Mouse (Mus musculus) embryo, embryonic 9.5 days (tissue): Measurements from ENCODE around the gene Rnf34.
A peak's percentile ranks its signal among the peaks of the same experiment; 100 is the strongest.

Source experiments
- DNase-seq: peaks from one replicate; pipeline ENCODE4 v3.0.0-alpha.2; 2017; ENCODE audit errors: extremely low spot score

Gene Rnf34

GRCm38 (mm10) chr5:122849521-122850318, at the start of gene Rnf34:
TSS of gene Rnf34 (plus strand) at chr5:122850048.
- DNase-seq = peak; percentile 99

DNA sequence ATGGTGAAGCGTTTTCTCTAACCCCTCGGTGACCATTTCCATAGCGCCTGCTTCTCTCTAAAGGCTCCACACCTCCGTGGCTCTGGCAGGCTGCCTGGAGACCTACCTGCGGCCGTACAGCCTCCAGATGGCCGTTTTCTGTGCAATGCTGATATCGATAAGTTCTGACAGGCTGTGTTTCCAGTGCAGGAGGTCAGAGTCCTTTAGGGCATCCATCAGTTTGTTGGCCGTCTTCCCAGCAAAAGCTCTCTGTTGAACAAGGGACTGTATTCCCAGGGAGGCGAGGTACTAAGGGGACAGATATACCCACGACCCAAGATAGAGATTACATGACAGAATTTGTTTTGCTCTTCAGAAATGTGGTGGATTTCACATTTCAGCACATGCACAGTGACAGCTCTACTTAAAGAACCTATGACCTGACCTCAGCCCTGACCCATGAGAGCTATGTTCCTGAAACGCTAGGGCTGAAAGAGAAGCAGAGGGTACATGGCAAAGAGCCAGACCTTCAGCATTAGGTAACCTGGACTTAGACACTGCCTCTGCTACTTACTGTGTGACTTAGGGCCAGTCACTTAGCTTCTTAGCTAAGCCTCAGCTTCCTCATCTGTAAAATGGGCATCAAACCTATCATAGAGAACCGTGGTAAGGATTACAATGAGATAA, 49.4 kb upstream of the Rnf34 start:
- no peak for DNase-seq

DNA sequence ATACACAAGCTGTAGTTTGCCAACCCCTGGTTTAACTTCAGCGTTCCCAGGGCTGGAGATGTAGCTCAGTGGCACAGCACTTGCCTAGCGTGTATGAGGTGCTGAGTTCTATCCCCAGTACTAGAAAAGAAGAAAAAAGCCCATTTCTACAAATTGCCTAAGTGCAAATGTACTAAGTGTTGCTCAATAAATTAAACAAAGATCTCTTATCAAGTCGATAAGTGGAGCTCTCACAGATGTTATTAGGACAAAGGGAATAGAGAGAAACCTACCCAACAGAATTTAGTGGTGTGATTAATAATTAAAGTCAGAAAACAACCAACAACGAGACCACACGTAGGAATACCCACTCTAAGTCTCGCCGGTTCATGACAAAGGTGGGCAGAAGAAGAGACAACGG, 48.2 kb upstream of the Rnf34 start:
- no peak for DNase-seq

DNA sequence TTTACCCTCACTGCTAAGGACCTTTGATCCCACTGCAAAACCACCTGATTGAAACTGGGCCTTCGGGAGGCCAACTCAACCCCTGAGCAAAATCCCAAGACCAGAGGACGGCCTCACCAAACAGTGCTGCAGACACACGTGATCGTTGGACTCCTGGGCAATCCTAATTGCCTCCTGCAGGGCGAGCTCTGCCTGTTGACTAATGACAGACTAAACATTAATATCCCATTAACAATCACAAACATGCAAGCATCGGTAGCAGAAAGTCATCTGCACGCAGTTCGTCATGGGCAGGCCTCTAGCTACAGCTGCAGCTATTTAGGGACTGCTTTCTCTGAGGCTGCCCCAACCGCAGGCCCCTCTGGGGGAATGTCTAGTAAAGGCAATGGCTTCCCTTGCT, 47.1 kb upstream of the Rnf34 start:
- DNase-seq = no peak

- no peak for DNase-seq
Measured at GRCm38 (mm10) chr5:122805503-122805902, 44.3 kb upstream of the Rnf34 start.

DNA sequence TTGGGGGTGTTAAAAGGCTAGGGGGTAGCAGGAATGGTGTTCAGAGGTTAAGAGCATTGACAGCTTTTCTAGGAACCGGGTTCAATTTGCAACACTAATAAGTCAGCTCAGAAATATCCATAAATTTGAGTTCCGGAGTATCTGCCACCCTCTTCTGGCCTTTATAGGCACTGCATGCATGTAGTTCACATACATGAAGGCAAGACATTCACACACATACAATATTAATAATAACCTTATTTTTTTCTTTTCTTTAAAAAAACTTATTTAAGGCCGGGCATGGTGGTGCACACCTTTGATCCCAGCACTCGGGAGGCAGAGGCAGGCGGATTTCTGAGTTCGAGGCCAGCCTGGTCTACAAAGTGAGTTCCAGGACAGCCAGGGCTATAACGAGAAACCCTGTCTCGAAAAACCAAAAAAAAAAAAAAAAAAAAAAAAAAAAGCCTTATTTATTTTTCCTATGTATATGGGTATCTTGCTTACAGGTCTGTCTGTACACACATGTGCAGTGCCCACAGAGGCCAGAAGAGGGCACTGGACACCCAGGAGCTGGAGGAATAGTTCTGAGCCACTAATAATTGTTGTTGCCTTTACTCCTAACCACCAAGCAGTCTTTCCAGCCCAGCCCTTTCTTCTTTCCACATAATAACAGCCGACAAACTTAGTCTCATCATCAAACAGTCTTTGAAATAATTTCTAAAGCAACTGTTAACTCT, 38.3 kb upstream of the Rnf34 start:
- peak; percentile 61 for DNase-seq

DNA sequence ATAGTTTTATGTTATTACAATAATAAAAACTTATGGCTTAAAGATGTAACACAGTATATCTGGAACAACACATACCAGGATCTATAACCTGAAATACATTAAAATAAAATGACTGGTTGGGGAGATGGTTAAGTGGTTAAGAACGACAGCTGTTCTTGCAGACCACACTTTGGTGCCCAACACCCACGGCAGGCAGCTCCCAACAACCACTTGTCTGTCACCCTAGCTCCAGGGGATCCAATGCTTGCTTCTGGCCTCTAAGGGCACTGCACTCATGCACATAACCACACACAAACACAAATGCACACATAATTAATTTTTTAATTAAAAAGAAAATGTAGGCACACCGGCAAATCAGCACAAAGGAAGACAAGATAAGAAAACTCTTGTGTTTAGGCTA, 37.1 kb upstream of the Rnf34 start:
- DNase-seq = no peak

DNA sequence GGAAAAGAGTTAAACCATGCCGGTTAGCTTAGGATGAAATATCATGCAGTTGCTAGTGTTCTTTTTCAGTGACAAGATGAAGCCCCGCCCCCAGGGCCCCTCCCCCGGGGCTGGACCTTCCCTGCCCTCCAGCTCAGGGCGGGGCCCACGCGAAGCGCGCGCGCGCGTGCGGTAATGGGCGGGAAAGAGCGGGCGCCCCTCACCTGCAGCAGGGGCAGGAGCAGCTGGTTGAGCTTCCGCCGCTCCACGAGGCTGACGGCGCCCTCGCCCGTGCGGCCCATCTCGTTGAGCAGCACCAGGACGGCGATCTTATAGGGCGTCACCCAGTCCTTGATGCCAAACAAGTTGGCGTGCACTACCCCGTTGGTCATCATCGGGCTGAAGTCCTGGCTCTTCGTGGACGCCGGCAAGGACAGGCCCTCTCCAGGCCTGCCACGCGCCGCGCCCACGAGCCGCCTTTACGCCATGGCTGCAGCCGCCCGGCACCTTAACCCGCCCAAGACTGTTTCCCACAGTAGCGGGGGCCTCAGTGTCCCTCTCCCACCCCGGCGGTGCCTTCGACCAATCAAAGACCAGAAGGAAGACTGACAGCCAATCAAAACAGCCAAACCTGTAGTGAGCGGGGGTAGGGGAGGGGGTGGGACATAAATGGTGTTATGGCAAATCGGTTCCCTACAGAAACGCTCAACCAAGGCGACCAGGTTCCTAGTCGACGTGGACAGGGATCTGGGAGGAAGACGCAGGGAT, 28.9 kb upstream of the Rnf34 start, which contains the start of gene Anapc5:
TSS of gene Anapc5 (minus strand) at position 563 of the 747 bp plus-strand sequence.
- peak; percentile 97 for DNase-seq

- no peak for DNase-seq
Measured at GRCm38 (mm10) chr5:122821524-122821885, 28.3 kb upstream of the Rnf34 start.

DNA sequence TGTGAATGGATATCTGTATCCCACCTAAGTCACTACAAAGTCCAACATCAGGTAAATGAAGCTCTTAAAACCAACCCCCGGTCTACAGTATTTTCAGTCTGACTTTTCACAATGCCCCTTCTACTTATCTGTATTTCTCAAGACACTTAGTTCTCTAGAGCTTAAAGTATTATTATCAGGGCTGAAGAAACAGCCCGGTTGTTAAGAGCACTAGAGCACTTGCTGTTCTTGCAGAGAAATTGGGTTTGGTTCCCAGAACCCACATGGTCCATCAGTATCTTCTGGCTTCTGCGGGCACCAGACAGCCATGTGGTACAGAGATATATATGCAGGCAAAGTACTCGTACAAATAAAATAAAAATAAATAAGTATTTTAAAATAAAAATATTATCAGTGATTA, 27.4 kb upstream of the Rnf34 start:
- no peak for DNase-seq

DNA sequence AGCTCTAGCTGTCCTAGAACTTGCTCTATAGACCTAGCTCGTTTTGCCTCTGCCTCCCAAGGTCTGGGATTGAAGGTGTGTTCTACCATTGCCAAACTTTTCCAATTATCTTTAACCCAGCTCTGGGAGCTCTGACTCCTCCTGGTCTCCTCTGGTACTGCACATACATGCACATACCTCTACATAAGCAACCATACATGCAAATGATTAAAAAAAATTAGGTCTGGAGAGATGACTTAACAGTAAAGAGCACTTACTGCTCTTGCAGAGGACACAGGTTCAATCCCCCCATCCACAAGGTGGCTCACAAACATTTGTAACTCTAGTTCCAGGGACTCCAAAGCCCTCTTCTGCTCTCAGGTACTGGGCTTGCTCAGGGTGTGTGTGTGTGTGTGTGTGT, 25.9 kb upstream of the Rnf34 start:
- DNase-seq = no peak

GRCm38 (mm10) chr5:122824450-122824849, 25.4 kb upstream of the Rnf34 start:
- no peak for DNase-seq

DNA sequence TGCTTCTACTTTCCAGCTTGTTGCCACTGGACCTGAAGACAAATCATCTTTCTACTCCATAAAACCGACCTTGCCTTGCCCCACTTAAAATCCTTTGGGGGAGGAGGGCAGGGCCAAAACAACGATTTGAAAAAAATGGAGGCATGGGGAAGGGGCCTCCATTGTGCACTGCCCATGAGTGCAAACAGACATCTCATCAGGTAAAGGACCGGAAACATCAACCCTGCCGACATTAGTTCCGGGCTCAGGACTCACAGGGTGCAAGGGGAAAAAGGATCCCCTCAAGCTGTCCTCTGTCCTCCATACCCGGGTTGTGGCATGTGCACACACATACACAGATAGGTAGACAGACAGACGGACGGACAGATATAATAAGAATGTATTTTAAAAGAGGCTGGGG, 24.7 kb upstream of the Rnf34 start:
- no peak for DNase-seq

DNA sequence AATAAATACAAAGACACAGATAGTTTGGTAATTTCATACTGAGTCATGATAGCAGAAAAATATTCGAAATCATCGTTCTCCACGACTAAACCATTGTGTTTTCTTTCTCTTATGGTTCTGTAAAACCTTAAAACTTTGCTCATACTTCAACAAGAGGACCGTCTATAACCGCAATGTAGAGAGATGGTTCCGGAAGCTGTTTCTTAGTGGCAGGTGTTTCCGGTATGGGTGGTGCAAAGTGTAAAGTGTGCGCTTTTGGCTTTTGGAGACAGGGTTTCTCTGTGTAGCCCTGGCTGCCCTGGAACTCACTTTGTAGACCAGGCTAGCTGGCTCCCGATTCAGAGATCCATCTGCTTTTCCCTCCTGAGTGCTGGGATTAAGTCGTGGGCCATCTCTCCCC, 17.3 kb upstream of the Rnf34 start:
- no peak for DNase-seq

DNA sequence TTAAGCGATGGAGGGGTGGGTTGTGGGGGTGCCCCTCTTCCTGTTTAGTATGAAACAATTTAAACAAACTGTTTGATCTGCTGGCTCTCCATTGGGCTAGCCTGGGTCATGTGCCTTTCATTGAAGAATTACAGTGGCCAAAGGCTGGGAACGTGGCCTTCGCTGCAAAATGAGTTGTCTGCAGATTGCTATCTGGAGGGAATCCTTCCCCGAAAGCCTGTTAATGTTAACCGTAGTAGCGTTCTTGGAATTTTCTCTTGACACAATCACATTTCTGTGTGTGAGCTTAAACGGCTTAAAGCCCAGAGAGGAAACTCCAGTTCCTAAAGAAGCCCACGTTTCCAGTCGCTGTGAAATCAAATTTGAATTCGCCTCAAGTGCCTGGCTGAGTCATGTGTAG, 16.9 kb upstream of the Rnf34 start:
- no peak for DNase-seq

GRCm38 (mm10) chr5:122841126-122841525, 8.7 kb upstream of the Rnf34 start:
- no peak for DNase-seq

DNA sequence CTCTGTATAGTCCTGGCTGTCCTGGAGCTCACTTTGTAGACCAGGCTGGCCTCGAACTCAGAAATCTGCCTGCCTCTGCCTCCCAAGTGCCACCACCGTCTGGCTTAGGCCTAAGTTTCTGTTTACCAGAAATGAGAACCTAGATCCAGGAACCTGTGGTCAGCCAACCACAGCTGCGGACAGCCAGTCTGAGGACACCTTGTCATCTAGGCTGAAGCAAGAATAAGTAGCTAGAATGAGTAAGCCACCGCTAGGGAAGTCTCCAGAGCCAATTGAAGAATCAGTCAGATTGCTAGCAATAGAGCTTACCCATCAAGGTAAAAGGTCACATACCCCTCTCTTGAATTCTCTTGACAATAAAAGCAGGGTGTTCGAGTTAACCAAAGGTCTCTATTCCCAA, 6.0 kb upstream of the Rnf34 start:
- no peak for DNase-seq

DNA sequence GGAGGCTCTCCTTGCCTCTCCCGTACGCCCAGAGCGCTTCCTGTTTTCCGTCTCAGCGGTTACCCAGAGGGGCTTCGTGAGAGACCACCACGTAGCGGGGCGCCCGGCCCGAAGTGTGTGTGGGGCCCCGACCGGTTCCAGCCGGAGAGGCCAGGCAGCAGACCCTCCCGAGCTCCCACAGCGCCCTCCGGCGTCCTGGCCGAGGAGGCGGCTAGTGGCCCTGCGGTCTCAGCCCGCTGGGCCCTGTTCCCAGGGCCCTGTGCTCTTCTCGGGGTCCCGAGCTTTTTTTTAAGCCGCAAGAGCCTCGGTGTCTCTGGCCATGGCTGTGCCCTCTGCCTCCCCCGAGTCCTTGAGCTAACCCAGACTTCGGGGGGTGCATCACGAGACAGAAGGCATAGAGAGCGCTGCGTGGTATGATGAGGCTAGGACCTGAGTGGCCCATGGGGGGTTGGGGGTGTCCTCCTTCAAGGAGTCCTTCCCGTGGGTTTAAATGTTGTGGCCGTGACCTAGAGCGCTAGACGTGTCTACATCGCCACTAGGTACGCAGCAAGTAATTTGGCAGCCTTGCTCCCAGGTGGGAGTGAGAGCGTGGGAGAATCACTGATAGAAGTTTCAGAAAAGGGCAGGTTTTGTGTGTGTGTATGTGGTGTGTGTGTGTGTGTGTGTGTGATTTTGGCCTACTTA, 613 bp downstream of the Rnf34 start:
- no peak for DNase-seq

DNA sequence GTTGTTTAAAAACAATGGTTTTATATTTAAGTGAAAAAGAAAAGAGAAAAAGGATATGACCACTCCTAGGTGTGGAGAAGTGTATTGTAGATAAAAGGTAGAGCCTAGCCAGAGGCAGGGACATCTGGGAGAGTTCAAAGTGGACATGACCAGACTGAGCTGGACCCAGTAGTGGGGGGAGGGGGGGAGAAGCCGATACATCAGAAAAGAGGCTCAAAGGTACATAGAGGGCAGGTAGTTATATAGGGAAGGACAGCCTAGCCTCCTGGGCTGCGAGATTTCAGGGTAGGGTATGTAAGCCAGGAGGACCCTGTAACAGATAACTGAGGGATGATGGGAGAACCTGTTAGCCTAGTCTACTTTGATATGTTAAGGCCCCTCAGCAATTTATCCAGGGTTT, 2.8 kb downstream of the Rnf34 start:
- no peak for DNase-seq

GRCm38 (mm10) chr5:122855858-122856257, 6.0 kb downstream of the Rnf34 start:
- no peak for DNase-seq

- DNase-seq = no peak
Measured at GRCm38 (mm10) chr5:122863053-122863452, 13.2 kb downstream of the Rnf34 start.

- no peak for DNase-seq
Measured at GRCm38 (mm10) chr5:122872626-122873025, 22.8 kb downstream of the Rnf34 start.
